Mouse (Mus musculus) left cerebral cortex, adult 11 months (tissue): ENCODE data around the gene Fthl17a.

Source experiments
- DNase-seq: peaks from one replicate; pipeline ENCODE4 v3.0.0; 2022; ENCODE audit warnings: low spot score

Fthl17a gene

GRCm38 (mm10) chrX:85249379-85249778 lies at the start of gene Fthl17a:
Fthl17a (plus strand) TSS chrX:85249679.
- no peak for DNase-seq

GRCm38 (mm10) chrX:85207001-85207400 lies 42.5 kb upstream of the Fthl17a start:
- DNase-seq = no peak

GRCm38 (mm10) chrX:85226883-85227282 lies 22.6 kb upstream of the Fthl17a start:
- no peak for DNase-seq

- DNase-seq = no peak
These were observed 22.3 kb downstream of the Fthl17a start for GRCm38 (mm10) chrX:85271821-85272220.

GRCm38 (mm10) chrX:85272296-85272695 lies 22.8 kb downstream of the Fthl17a start:
- DNase-seq = no peak

- no peak for DNase-seq
These were observed 40.4 kb downstream of the Fthl17a start for GRCm38 (mm10) chrX:85289846-85290245.

- no peak for DNase-seq
These were observed 43.3 kb downstream of the Fthl17a start for GRCm38 (mm10) chrX:85292781-85293180.

- DNase-seq = no peak
These were observed 44.5 kb downstream of the Fthl17a start for GRCm38 (mm10) chrX:85294001-85294400.

GRCm38 (mm10) chrX:85304674-85305073 lies 55.2 kb downstream of the Fthl17a start:
- no peak for DNase-seq

- DNase-seq = no peak
These were observed 69.1 kb downstream of the Fthl17a start for GRCm38 (mm10) chrX:85318576-85318975.

- no peak for DNase-seq
These were observed 69.7 kb downstream of the Fthl17a start for GRCm38 (mm10) chrX:85319193-85319592.
